Mouse (Mus musculus) embryo, embryonic 10.5 days (tissue): Measurements from ENCODE around the gene Epha4.

Experiments
- DNase-seq: peaks from one replicate; pipeline ENCODE4 v3.0.0-alpha.2; 2015; ENCODE audit warnings: low spot score

Gene Epha4

GRCm38 (mm10) chr1:77446438-77446837 lies 68.5 kb downstream of the Epha4 start:
- DNase-seq = no peak

- DNase-seq = no peak
Observed at GRCm38 (mm10) chr1:77444648-77445047, 70.2 kb downstream of the Epha4 start.

GRCm38 (mm10) chr1:77441987-77442386 lies 72.9 kb downstream of the Epha4 start:
- DNase-seq = no peak

- DNase-seq = no peak
Observed at GRCm38 (mm10) chr1:77441401-77441800, 73.5 kb downstream of the Epha4 start.

- DNase-seq = no peak
Observed at GRCm38 (mm10) chr1:77440512-77440911, 74.4 kb downstream of the Epha4 start.

GRCm38 (mm10) chr1:77439383-77440074 lies 75.4 kb downstream of the Epha4 start:
- no peak for DNase-seq

- DNase-seq = no peak
Observed at GRCm38 (mm10) chr1:77438639-77439038, 76.2 kb downstream of the Epha4 start.

- DNase-seq = no peak
Observed at GRCm38 (mm10) chr1:77437881-77438610, 76.8 kb downstream of the Epha4 start.

- DNase-seq = peak; percentile 73
Observed at GRCm38 (mm10) chr1:77435045-77435444, 79.8 kb downstream of the Epha4 start.

- no peak for DNase-seq
Observed at GRCm38 (mm10) chr1:77433148-77433547, 81.7 kb downstream of the Epha4 start.

- no peak for DNase-seq
Observed at GRCm38 (mm10) chr1:77432489-77432888, 82.4 kb downstream of the Epha4 start.

GRCm38 (mm10) chr1:77429174-77429573 lies 85.7 kb downstream of the Epha4 start:
- DNase-seq = no peak

GRCm38 (mm10) chr1:77426956-77427355 lies 87.9 kb downstream of the Epha4 start:
- no peak for DNase-seq

- no peak for DNase-seq
Observed at GRCm38 (mm10) chr1:77425171-77425570, 89.7 kb downstream of the Epha4 start.

GRCm38 (mm10) chr1:77421081-77421480 lies 93.8 kb downstream of the Epha4 start:
- no peak for DNase-seq

- no peak for DNase-seq
Observed at GRCm38 (mm10) chr1:77420348-77420747, 94.5 kb downstream of the Epha4 start.

GRCm38 (mm10) chr1:77416872-77417271 lies 98.0 kb downstream of the Epha4 start:
- DNase-seq = peak; percentile 48

- DNase-seq = no peak
Observed at GRCm38 (mm10) chr1:77412871-77413669, 101.8 kb downstream of the Epha4 start.

- no peak for DNase-seq
Observed at GRCm38 (mm10) chr1:77412285-77412684, 102.6 kb downstream of the Epha4 start.

- no peak for DNase-seq
Observed at GRCm38 (mm10) chr1:77411222-77411621, 103.7 kb downstream of the Epha4 start.

- DNase-seq = no peak
Observed at GRCm38 (mm10) chr1:77410716-77411115, 104.2 kb downstream of the Epha4 start.

- DNase-seq = no peak
Observed at GRCm38 (mm10) chr1:77410153-77410552, 104.7 kb downstream of the Epha4 start.

GRCm38 (mm10) chr1:77409509-77409908 lies 105.4 kb downstream of the Epha4 start:
- no peak for DNase-seq
